Mouse (Mus musculus): ENCODE results near the gene H2afy. TPM values are rescaled to one million over a fixed set of nuclear protein-coding genes. Genes with fewer than 3 reads are reported as not detected.

H2afy gene
- 311 and 348 TPM in 2 replicates for polyA plus RNA-seq (2015; fragmentation: Nextera tagmentation; extraction: Ambion mirVana)

DNA sequence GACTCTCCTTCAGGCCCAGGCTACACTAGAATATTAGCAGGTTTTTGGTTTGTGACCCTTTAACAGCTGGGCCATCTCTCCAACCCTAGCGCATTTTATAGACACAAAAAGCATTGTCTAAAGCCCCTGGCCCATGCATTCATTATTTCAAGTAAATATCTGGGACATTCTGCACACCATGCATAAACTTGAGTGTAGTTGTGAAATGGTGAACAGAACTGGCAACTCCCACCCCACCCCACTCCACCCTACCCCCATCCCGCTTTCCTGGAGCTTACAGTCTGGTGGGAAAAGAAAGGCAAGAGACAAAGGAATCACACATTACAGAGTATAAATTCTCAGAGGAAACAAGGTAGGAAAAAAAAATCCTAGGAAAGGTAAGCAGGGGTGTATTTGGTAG lies at the start of gene H2afy:
Gene H2afy (minus strand): TSS at position 162 of the 400 bp plus-strand sequence.
- Histone ChIP-seq H3K4me1 (peaks cover 32% of the 10 kb centered on the region), H3K4me2 (peak within 1 kb of the TSS; percentile 77), H3K9ac (peak within 1 kb of the TSS; percentile 76), H3K4me3 (replicated peaks) (peak within 1 kb of the TSS; percentile 83), H3K9me3 (no peaks in the 10 kb centered on the region), H3K27ac (peak within 1 kb of the TSS; percentile 81), H3K27me3 (replicated peaks) (no peaks in the 10 kb centered on the region), H3K36me3 (no peaks in the 10 kb centered on the region)
- 67% methylated on average over 2 of the region's 2 CpGs for WGBS
- ATAC-seq (ENCODE audit: insufficient read depth, low FRiP score, low read depth) = no peak

DNA sequence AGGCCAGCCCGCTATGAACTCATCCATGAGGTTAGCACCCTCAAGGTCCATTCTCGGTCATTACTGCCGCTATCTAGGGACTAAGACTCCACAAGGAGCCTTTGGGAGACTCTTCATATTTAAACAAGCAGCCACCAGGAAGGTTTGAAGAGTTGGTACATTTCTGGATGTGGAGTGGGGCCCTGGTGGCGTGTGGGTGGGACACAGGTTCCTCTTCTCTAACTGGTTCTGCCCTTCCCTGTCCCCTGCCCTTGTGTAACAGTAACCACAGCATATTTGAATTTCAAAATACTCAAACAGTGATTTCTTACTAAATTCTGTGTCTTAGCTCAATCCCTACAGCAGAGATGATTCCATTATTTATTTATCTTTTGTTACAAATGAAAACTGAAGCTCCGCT lies 47.5 kb upstream of the H2afy start:
- Histone ChIP-seq H3K9me3 (no peaks in the 10 kb centered on the region), H3K9ac (no peak overlapping the region), H3K36me3 (no peaks in the 10 kb centered on the region), H3K27ac (no peak overlapping the region), H3K4me1 (no peaks in the 10 kb centered on the region), H3K27me3 (replicated peaks) (no peaks in the 10 kb centered on the region), H3K4me3 (replicated peaks) (no peak overlapping the region), H3K4me2 (no peak overlapping the region)
- no peak for ATAC-seq (ENCODE audit: insufficient read depth, low FRiP score, low read depth)
- 78% methylated on average over 5 of the region's 5 CpGs for WGBS

DNA sequence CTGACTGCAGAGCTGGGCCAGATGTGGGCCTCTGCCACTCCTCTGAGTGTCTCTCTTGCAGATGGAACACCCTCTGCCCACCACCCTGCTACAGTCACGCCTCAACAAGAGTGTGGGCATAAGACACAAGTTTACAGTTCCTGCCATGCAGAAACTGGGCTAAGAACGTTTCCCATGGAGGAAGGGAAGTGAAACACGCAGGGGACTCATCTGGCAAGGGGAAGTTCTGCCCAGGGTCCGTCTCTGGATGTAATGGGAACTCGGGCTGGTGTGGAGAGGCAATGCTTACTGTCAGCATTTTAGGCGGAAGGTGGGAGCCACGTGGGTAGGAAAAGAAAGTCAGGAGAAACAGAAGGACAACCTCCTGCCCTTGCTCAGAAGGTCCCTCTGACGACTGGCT lies 45.3 kb upstream of the H2afy start:
- H3K4me3 ChIP-seq (replicated peaks) = no peak overlapping the region
- H3K27ac ChIP-seq = no peak overlapping the region
- 71% methylated on average over 8 of the region's 8 CpGs for WGBS
- no peak for ATAC-seq (ENCODE audit: insufficient read depth, low FRiP score, low read depth)
- no peak overlapping the region for H3K9ac ChIP-seq
- no peaks in the 10 kb centered on the region for H3K27me3 ChIP-seq (replicated peaks)
- H3K4me2 ChIP-seq = no peak overlapping the region
- no peaks in the 10 kb centered on the region for H3K4me1 ChIP-seq
- no peaks in the 10 kb centered on the region for H3K36me3 ChIP-seq
- H3K9me3 ChIP-seq = no peaks in the 10 kb centered on the region

DNA sequence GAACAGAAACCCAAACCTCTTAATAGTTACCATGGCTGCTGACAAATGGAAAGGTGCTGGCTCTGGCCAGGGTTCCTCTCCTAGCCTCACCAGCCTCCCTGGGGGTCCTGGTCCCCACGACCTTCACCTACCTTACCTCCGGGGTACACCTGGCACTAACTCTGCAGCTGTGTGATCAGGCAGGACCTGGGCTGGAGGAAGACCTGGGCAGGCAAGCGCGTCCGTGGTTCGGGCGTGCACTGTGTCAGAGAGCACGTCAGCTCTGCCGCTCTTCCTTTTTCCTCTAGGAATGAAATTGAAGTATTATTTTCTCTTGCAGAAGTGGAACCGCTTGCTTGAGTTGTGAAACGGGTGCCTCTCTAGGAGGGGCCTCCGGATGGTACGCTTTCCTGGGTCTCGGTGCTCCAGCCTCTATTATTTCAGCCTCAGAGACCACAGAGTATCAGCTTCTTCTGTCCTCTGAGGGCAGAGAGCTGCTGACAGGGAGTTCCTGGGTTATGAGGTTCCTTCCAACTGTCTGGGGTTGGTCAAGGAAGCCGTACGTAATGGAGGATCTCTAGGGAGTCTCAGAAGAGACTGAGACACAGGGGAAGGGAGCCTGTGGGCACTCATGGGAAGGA lies 42.4 kb upstream of the H2afy start, which contains the start of gene Tifab:
Gene Tifab (minus strand): TSS at position 470 of the 620 bp plus-strand sequence.
- H3K9ac ChIP-seq = no peak within 1 kb of the TSS
- no peaks in the 10 kb centered on the region for H3K27me3 ChIP-seq (replicated peaks)
- H3K4me1 ChIP-seq = peaks cover 8% of the 10 kb centered on the region; the same call in 1 of the 2 replicates
- H3K4me2 ChIP-seq = no peak within 1 kb of the TSS
- peak within 1 kb of the TSS; percentile 5; the same call in 1 of the 2 replicates for H3K4me3 ChIP-seq (replicated peaks)
- no peaks in the 10 kb centered on the region for H3K36me3 ChIP-seq
- no peak within 1 kb of the TSS for H3K27ac ChIP-seq
- H3K9me3 ChIP-seq = no peaks in the 10 kb centered on the region
- no peak for ATAC-seq (ENCODE audit: insufficient read depth, low FRiP score, low read depth)
- 91% methylated on average over 16 of the region's 16 CpGs for WGBS

DNA sequence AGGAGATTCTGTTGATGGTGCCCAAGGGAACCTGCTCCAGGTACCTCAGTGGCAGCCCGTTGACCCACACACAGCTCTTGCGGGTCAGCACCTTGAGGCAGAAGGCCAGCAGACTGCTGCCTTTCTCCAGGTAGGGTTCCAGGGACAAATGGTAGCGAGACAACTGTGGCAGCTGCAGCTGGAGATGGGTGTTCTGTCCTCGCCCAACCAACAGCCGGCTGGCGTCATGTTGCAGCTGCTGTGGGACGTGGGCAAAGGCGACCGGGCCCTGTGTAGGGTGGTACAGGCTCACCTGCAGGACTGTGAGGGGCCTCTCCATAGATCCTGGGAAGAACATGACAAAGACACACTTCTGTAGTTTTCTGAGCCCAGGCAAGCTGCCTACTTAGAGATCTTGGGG lies 40.1 kb upstream of the H2afy start:
- no peaks in the 10 kb centered on the region for H3K36me3 ChIP-seq
- H3K4me2 ChIP-seq = no peak overlapping the region
- peaks cover 22% of the 10 kb centered on the region for H3K4me1 ChIP-seq
- no peak for ATAC-seq (ENCODE audit: insufficient read depth, low FRiP score, low read depth)
- no peak overlapping the region for H3K27ac ChIP-seq
- H3K9me3 ChIP-seq = no peaks in the 10 kb centered on the region
- H3K4me3 ChIP-seq (replicated peaks) = no peak overlapping the region
- H3K9ac ChIP-seq = no peak overlapping the region
- no peaks in the 10 kb centered on the region for H3K27me3 ChIP-seq (replicated peaks)
- 81% methylated on average over 9 of the region's 9 CpGs for WGBS

DNA sequence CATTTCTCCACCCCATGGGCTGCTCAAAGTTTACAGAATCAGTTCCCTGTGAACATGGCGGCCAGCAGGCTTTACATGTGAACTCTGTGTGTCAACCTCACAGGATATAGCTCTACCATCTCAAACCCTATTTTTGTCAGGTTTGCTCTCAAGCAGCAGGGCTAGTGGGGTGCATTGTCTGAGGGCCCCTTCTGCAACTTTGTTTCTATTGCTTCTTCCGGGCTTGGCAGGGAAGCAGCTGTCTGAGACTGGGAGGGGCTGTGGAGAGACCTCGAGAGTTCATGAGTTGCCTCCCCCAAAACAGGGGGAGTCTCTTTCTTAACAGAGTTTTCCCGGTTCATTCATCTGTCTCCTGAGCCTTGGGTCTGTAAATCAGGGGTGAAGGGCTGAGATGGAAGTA lies 39.7 kb upstream of the H2afy start:
- WGBS = 52% methylated on average over 4 of the region's 4 CpGs
- Histone ChIP-seq H3K9me3 (no peaks in the 10 kb centered on the region), H3K36me3 (no peaks in the 10 kb centered on the region)

DNA sequence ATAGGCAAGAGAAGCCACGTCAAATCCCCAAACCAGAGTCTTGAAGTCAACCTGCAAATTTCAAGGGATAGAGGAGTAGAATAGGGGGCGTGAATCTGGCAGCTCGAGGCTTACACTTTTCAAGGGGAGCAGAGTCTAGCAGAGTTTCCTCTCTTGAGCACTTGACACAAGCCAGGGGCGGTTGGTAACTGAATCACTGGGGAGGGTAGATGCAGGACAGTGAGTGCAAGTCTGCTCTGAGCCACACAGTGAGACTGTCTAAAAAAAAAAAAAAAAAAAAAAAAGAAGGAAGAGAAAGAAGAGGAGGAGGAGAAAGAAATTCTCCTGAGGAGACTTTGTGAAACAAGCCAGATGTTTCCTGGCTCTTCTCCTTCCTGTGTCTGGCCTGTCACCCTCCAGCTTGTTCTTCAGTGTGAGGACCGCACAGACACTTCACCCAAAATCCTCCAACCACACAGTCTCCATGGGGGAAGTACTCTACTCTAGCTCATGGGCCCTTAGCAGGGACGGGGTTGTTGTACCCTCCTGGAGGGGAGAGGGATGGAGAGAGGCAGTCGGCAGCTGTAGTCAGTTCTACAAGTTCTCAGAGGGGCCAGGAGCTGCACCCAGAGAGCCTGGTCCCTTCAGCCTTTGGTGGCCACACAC lies 36.9 kb upstream of the H2afy start:
- peak; percentile 58; the same call in 1 of the 2 replicates for ATAC-seq (ENCODE audit: insufficient read depth, low FRiP score, low read depth)
- WGBS = 34% methylated on average over 7 of the region's 7 CpGs
- no peaks in the 10 kb centered on the region for H3K27me3 ChIP-seq (replicated peaks)
- no peak overlapping the region for H3K4me3 ChIP-seq (replicated peaks)
- no peak overlapping the region for H3K9ac ChIP-seq
- H3K4me2 ChIP-seq = no peak overlapping the region
- no peaks in the 10 kb centered on the region for H3K9me3 ChIP-seq
- H3K27ac ChIP-seq = peak overlapping the region; percentile 80
- no peaks in the 10 kb centered on the region for H3K36me3 ChIP-seq
- H3K4me1 ChIP-seq = peaks cover 28% of the 10 kb centered on the region

More for the DNA sequence above, 39.7 kb upstream of the H2afy start:
- Histone ChIP-seq H3K4me2 (no peak overlapping the region), H3K27ac (no peak overlapping the region), H3K4me3 (replicated peaks) (no peak overlapping the region), H3K27me3 (replicated peaks) (no peaks in the 10 kb centered on the region), H3K9ac (no peak overlapping the region), H3K4me1 (peaks cover 22% of the 10 kb centered on the region)
- no peak for ATAC-seq (ENCODE audit: insufficient read depth, low FRiP score, low read depth)

DNA sequence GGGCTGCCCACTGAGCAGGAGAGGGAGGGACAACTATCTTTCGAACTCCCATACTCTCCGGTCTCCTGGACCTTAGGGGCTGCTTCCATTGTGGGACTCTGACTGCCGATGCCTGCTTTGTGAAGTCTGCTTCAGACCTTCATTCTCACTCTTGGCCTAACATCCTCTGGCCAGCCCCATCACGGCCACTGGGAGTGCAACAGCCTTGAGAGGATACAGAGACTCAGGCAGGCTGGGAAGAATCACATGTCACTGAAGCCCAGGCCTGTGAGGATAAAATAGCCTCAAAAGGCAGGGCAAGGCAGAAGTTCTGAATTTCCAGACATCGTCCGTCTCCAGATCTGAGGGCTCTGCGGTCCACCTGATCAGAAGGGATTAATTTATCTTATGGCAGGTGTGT lies 35.9 kb upstream of the H2afy start:
- Histone ChIP-seq H3K27ac (peak overlapping the region; percentile 71), H3K4me2 (no peak overlapping the region), H3K4me1 (peaks cover 28% of the 10 kb centered on the region), H3K27me3 (replicated peaks) (no peaks in the 10 kb centered on the region), H3K9me3 (no peaks in the 10 kb centered on the region), H3K9ac (no peak overlapping the region), H3K36me3 (no peaks in the 10 kb centered on the region), H3K4me3 (replicated peaks) (no peak overlapping the region)
- 63% methylated on average over 7 of the region's 7 CpGs for WGBS
- no peak for ATAC-seq (ENCODE audit: insufficient read depth, low FRiP score, low read depth)

DNA sequence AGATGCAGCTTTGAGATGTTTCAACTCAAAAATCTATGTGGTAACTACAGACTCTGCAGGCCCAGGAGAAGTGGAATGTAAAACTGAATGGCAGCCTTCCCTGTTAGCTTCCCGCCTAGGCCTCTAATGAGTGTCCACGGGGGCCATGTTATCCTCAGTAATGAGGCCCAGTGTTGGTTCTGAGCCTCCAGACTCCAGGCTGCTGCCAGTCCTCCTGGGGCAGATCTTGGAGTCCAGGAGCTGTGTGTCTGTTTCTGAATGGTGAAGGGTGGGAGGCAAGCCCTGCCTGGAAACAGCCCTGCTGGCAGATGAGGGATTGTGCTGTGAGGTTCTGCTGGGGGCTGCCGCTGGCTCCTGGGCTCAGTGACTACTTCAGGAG lies 32.2 kb upstream of the H2afy start:
- Histone ChIP-seq H3K9ac (no peak overlapping the region), H3K36me3 (no peaks in the 10 kb centered on the region), H3K27ac (peak overlapping the region; percentile 65), H3K9me3 (no peaks in the 10 kb centered on the region), H3K4me2 (no peak overlapping the region), H3K27me3 (replicated peaks) (no peaks in the 10 kb centered on the region), H3K4me1 (peaks cover 23% of the 10 kb centered on the region), H3K4me3 (replicated peaks) (no peak overlapping the region)
- no peak for ATAC-seq (ENCODE audit: insufficient read depth, low FRiP score, low read depth)
- WGBS = 53% methylated on average over 3 of the region's 3 CpGs

DNA sequence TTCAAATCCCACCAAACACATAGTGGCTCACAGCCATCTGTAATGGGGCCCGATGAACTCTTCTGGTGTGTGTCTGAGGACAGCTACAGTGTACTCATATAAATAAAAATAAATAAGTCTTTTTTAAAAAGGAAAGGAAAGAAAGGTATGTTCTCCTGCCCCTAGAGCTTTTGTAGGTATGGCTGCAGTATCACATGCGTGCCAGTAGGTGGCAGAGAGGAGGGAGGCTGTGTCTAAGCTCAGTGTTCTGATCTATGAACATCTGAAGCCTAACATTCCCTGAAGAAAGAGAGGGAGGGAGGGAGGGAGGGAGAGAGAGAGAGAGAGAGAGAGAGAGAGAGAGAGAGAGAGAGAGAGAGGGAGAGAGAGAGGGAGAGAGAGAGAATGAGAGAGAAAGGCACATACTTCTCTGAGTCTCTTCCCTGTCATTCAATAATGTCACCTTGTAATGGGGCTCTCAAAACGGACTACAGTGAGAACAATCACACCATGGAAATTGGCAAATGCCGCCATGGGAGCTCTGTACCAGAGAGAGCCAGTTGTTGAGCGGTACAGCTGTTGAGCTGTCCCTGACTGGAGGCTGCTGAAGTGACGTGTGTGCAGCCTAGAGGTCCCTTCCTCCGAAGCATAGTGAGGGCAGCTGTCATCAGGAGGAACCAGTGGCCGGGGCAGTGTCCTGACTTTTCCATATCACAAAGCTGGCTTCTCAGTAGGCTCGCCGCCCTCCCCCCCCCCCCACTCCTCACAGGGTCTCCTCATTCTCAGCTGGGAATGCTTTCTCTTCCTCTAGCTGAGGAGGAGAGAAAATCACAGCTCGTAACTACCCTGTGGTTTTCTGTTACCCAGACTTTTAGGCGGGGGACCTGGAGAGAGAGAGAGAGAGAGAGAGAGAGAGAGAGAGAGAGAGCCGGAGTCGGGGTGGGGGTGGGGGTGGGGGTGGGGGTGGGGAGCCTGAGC lies 31.6 kb upstream of the H2afy start:
- H3K36me3 ChIP-seq = no peaks in the 10 kb centered on the region
- peaks cover 18% of the 10 kb centered on the region for H3K4me1 ChIP-seq
- H3K4me2 ChIP-seq = no peak overlapping the region
- 26% methylated on average over 13 of the region's 14 CpGs for WGBS
- H3K4me3 ChIP-seq (replicated peaks) = no peak overlapping the region
- ATAC-seq (ENCODE audit: insufficient read depth, low FRiP score, low read depth) = no peak
- H3K27ac ChIP-seq = peak overlapping the region; percentile 41
- no peak overlapping the region for H3K9ac ChIP-seq
- no peaks in the 10 kb centered on the region for H3K9me3 ChIP-seq
- no peaks in the 10 kb centered on the region for H3K27me3 ChIP-seq (replicated peaks)

DNA sequence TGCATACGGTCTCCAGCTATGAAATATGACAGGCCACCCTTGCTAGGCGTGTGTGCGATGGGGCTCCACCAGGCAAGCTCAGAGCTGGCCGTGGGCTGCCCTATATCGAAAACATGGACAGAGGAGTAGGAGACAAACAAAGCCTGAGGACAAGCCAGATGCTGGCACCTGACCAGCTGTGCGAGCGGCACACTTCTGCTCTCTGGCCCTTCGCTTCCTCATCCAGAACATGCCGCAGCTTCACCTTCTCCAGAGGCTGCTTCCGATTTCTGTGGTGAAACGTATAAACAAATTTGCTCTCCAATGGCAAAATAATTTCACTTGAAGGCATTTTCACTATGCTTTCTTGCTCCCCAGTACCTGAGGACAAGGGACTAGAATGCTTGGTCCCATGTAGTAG lies 29.4 kb upstream of the H2afy start:
- H3K27ac ChIP-seq = no peak overlapping the region
- H3K4me3 ChIP-seq (replicated peaks) = no peak overlapping the region
- no peak for ATAC-seq (ENCODE audit: insufficient read depth, low FRiP score, low read depth)
- no peaks in the 10 kb centered on the region for H3K9me3 ChIP-seq
- no peak overlapping the region for H3K4me2 ChIP-seq
- H3K9ac ChIP-seq = no peak overlapping the region
- peaks cover 16% of the 10 kb centered on the region; the same call in 1 of the 2 replicates for H3K4me1 ChIP-seq
- WGBS = 83% methylated on average over 11 of the region's 11 CpGs
- no peaks in the 10 kb centered on the region for H3K27me3 ChIP-seq (replicated peaks)
- H3K36me3 ChIP-seq = no peaks in the 10 kb centered on the region

DNA sequence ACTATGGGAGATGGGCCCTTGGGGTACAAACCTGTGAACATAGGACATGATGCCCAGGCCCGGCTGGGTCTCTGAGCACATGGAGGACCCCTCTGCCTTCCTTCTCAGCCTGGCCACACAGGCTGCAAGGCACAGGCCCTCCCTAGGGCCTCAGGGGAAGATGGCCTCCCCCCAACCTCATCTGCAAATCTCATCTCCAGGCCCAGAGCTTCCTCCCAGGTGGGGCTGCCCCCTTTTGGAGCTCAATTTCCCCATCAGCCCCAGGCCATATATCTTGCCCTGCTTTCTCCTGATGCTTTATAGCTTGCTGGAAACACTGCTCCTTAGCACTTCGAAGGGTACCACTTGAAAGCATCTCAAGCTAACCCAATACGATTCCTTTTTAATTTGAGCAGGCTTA lies 28.2 kb upstream of the H2afy start:
- no peaks in the 10 kb centered on the region for H3K27me3 ChIP-seq (replicated peaks)
- no peak overlapping the region for H3K4me3 ChIP-seq (replicated peaks)
- no peaks in the 10 kb centered on the region for H3K9me3 ChIP-seq
- H3K4me2 ChIP-seq = no peak overlapping the region
- no peak for ATAC-seq (ENCODE audit: insufficient read depth, low FRiP score, low read depth)
- no peak overlapping the region for H3K27ac ChIP-seq
- 90% methylated on average over 3 of the region's 3 CpGs for WGBS
- no peak overlapping the region for H3K9ac ChIP-seq
- H3K36me3 ChIP-seq = no peaks in the 10 kb centered on the region
- peaks cover 20% of the 10 kb centered on the region; the same call in 1 of the 2 replicates for H3K4me1 ChIP-seq

All from stomach, embryonic 15.5 days (tissue).